Mouse (Mus musculus): ENCODE results near the gene Sec61a1. TPM values are rescaled to one million over a fixed set of nuclear protein-coding genes. Genes with fewer than 3 reads are reported as not detected.

Gene Sec61a1
- total RNA-seq (2023): 214 TPM

GRCm38 (mm10) chr6:88518404-88519263 is at the start of gene Sec61a1:
TSS of gene Sec61a1 (minus strand) at chr6:88518905.

DNA sequence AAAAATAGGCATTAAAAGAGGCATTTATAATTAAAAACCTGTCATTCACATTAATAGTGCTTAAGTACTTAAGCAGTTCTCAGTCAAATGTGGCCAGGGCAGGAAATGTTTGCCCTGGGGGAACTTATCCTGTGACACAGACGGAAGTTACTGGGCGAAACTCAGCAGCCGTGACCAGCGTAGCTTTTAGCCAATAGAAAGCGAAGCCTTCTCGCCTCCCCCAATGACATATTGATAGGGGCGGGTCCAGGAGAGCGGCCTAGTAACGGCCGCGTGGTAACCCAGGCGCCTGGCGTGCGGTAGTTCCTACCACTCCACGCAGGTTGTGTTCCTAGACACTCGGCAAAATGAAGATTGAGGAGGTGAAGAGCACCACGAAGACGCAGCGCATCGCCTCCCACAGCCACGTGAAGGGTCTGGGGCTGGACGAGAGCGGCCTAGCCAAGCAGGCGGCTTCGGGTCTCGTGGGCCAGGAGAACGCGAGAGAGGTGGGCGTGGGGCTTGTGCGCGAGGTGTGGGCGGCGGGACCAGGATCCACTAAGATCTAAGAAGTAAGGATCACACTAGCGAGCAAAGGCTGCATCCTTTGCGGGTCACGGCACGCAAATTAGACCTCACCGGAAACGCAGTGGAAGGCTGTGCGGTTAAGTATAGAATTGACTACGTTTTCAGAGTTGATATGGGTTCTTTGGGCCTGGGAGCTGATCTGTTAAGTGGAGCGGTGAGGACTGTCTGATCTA is 53.4 kb downstream of the Sec61a1 start, which contains the start of gene Ruvbl1:
Gene Ruvbl1 (plus strand): TSS at position 229 of the 740 bp plus-strand sequence.

Other genes with a start within 250 kb of the Sec61a1 start
- 49.9 TPM for gene Eefsec, start 72.4 kb downstream of the Sec61a1 start, total RNA-seq (2023)
- 32.7 TPM for gene Ruvbl1, start 53.5 kb downstream of the Sec61a1 start, total RNA-seq (2023)
- not detected for gene Kbtbd12, start 119.0 kb upstream of the Sec61a1 start, total RNA-seq (2023)
- gene Mgll, start 205.5 kb upstream of the Sec61a1 start, total RNA-seq (2023): 2.4 TPM

All from CD4-positive naive resting alpha-beta T cell, adult 76 days (primary cell).